Mouse (Mus musculus) NIH3T3 (cell line): ENCODE data around the gene Ndel1.

Experiments used
- DNase-seq: peaks from one replicate; pipeline ENCODE4 v3.0.0-alpha.2; 2012; ENCODE audit warnings: low read depth

Ndel1 gene

DNA sequence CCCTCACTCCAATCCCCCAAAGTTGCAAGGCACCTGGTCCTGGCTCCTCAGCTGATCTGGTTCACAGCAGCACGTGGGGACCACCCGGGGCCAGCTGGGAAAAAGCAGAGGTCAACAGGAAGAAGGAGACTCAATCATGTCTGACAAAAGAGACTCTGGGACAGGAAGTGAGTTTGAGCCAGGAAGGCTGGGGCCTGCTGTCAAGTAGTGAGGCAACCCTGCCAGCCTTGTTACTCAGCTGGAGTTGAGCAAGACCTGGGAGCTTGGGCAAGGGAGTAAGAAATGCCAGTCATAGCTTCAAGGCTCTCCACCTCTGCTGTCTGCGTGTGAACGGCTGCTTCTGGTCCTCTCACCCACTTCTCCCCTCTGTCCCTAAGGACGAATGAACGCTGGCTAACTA is at the start of gene Ndel1:
Gene Ndel1 (minus strand): TSS at position 111 of the 400 bp plus-strand sequence.
- DNase-seq: peak; percentile 83

DNA sequence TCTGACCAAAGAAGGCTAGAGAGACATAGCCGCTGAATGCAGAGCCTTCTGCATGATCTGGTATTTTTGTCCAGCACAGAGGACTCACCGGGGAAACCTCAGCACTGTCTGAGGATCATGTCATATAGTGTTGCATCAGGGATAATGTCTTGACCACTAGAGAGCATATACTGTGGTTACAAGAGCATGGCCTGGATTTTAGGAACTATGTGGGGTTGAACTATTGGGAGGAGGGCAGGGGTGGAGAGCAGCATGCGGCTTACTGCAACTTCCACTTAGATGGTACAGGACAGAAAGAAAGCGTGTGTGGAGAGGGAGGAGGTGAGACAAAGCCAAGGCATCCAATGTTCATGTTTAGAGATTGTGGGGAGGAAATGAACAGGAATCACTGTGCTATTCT is 42.9 kb upstream of the Ndel1 start:
- DNase-seq: no peak

DNA sequence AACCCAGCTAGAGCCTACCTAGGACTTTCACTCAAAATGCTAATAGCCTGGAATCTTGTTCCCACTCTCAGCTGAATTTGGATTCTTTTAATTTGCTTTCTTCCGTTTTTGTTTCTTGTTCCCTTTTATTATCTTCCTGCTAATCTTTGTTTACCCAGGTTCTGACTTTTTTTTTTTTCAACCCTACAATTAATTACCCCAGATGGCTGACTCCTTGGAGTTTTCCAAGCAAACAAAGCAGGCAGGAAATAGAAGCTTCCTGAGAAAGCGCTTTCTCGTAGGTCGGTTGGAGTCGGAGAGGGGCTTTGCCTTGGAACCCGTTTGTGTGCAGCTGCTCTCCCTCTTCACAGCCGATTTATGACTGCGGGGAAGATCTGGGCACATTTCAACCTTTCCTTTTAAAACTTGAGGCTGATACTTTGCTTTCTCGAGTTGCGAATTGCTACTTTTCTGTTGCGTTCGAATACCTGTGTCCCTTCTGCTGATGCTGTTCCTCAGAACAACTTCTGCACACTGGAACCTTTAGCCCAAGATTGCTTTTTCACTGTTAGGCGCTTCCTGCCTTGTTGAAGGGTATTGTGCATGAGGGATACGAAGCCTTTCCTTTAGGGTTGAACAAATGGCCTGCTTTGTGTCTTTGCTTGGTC is 40.0 kb upstream of the Ndel1 start:
- no peak for DNase-seq

DNA sequence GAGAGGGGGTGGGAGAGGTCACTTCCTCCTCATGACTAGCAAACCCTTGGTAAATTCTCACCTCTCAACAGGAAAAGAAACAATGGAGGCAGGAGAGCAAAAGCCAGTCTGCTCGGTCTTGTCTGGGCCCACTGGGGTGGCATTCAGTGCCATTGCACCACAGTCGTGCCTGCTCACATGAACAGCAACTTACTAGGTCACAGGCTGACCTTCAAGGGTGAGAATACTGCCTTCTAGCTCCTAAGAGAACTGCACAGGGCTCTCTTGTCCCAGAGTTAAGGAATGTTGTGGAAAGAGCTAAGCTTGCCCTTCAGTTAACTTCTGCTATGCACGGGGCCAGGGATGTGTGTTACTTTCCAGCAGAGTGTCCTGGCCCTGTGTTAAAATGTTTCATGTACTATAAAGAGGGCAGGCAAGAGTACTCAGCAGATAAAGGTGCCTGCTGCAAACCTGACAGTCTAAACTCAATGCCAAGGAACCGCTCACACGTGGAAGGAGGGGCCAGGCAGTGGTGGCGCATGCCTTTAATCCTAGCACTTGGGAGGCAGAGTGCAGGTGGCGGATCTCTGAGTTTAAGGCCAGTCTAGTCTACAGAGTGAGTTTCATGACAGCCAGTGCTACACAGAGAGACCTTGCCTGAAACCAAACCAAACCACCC is 37.3 kb upstream of the Ndel1 start:
- no peak for DNase-seq

- no peak for DNase-seq
Measured at GRCm38 (mm10) chr11:68907251-68907650, 35.6 kb upstream of the Ndel1 start.

DNA sequence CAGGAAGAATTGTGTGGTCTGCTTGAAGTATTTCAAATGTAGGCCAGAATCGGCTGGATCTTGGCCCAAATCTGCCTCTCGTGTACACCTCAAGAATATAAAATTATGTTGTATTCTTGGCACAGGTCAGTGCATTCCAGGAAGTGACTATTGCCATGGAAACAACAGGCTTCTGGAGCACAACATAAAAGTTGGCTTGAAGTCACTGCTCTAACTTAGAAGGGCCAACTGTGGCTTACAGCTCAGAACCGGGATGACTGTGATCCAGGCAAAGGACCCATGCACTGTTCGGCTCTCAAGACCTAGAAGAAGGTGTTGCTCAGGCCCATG is 34.8 kb upstream of the Ndel1 start:
- peak; percentile 67 for DNase-seq

- DNase-seq: peak; percentile 15
Measured at GRCm38 (mm10) chr11:68905665-68906460, 34.2 kb upstream of the Ndel1 start.

DNA sequence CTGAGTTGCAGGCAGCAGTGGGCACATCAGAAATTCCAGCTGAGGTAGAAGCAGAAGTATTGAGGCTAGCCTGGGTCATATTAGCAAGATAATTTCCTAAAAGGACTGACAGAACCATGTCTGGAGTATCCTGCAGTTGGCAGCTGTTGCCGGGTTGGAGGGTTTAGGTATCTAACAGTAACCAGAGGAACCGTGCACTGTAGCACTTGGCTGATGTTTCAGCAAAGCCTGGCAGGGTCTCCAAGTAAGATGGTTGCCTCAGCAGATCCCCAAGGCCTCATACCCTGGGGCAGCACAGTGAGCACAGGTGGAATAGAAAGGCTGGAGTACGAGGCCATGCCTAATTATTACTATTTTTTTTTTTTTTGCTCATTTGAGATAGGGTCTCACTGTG is 33.5 kb upstream of the Ndel1 start:
- no peak for DNase-seq

DNA sequence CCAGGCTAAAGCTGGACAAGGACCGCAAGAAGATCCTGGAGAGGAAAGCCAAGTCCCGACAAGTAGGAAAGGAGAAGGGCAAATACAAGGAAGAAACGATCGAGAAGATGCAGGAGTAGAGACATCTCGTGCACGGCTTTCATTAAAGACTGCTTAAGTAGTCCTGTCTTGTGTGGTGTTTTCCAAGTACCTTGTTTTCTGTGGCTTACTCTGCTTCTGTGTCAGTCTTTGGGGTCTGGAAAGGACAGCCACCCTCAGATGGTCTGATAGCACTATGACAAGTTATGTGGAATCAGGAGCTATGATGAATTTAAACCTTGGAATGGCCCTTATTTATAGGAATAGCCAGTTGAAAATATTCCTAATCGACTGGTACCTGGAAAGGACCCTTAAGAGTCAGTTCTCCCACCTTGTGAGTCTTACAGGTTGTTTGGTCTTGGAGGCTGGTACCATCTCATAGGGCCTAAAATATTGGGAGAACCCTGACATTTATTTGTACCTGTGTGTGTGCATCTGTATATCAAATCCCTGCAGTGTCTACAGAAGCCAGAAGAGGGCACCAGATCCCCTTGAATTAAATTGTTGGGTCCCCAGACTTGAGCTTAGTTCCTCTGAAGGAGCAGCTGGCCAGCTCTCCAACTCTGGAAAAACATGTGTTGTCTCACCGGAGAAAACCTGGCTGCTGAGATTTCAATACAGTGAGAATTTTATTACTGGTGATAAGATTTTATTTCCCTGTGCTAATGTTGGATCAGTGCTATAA is 32.9 kb upstream of the Ndel1 start:
- DNase-seq: peak; percentile 93

- no peak for DNase-seq
Measured at GRCm38 (mm10) chr11:68903775-68904174, 32.1 kb upstream of the Ndel1 start.

DNA sequence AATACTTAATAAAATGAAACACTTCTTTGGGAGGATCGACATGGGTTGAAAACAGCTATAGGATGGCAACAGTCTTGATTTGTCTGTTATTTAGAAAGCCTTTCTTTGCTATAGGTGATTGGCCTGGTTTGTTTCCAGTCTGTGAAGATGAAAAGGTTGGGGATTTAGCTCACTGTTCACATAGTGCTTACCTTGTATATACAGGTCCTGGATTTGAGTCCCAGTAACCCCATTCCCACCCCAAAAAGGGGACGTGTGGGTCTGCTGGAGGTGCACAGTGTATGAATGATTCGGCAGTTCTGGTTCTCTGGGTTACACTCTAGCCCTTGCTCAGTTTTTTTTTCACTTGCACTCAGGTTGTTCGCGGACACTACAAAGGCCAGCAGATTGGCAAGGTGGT is 31.2 kb upstream of the Ndel1 start:
- DNase-seq: no peak

DNA sequence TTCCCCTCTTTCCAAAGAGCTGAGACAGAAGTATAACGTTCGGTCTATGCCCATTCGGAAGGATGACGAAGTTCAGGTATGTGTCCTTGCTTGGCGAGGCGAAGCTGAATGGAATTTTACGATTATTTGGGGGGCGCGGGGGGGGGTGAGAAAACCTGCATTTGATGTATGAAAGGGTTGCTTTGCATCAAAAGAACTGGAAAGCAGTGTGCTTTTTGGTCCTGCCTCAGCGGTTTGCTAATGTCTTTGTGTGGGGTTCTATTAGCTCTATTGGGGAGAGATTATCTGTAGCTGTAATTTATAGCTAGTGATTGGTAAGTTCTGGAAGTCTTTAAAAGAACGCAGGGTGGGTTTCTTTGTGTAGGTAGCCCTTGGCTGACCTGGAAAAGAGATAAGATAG is 30.7 kb upstream of the Ndel1 start:
- DNase-seq: no peak

- DNase-seq: no peak
Measured at GRCm38 (mm10) chr11:68902047-68902364, 30.3 kb upstream of the Ndel1 start.

DNA sequence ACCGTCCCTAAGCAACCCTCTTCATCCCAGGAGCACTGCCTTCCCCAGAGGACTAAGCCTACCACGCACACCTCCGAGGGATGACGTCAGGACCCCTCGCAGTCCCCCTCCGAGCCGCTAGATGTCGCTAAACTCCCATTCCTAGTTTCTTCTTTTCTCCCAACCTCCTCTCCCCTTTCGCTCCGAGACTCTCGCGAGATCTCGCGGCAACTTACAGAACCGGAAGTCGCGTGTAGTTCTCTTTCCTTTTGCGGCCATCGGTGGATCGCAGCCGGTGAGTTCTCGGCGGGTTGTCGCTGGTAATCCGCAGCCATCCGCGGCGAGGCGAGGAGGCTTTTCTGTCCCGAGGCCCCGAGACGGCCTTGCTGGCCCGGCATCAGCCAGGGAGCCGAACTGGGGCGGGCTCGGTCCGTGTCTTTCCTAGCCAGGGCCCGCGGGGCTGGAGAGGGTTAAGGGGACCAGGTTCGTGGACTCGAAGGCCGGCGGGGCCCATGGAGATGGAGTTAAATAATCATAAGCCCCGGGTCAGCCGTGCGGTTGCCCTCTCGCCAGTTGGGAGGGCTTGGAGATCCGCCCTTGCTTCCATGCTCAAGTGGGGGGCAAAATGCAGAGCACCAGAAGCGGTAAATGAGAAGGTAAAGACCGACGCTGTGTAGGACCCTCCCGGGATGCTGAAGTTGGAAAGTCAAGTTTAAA is 29.8 kb upstream of the Ndel1 start, which contains the start of gene Rpl26:
Gene Rpl26 (plus strand): TSS at position 233 of the 696 bp plus-strand sequence.
- peak; percentile 100 for DNase-seq

GRCm38 (mm10) chr11:68900519-68901350 is 29.1 kb upstream of the Ndel1 start:
- DNase-seq: no peak

GRCm38 (mm10) chr11:68899815-68900214 is 28.2 kb upstream of the Ndel1 start:
- no peak for DNase-seq

- no peak for DNase-seq
Measured at GRCm38 (mm10) chr11:68898790-68899189, 27.1 kb upstream of the Ndel1 start.

DNA sequence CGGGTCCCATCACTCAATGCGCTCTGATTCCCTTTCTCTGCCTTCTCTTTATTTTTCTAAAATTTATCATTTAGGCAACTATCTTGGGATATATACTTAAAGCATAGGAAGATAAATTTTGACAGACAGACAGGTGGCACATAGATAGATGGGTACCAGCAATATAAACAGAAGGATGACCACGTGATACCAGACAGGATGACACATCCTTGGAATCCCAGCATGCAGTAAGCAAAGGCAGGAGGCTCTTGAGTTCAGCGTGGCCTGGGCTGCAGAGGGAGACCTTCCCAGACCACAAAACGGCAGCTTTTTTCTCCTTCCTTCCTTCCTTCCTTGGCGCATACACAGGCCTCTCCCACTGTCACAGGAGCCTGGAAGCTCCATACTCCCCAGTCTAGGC is 26.2 kb upstream of the Ndel1 start:
- DNase-seq: no peak

DNA sequence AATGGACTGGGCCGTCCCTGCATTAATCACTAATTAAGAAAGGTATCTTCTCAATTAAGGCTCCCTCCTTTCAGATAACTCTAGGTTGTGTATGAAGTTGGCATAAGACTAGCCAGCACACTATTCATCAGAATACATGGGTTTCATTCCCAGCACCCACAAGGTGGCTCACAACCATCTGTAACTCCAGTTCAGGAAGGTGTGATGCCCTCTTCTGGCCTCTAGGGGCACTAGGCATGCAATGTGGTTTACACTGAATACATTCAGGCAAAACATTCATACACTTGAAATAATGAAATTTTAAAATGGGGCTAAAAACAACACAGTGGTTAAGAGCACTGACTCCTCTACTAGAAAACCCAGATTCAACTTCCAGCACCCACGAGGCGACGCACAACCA is 25.5 kb upstream of the Ndel1 start:
- peak; percentile 72 for DNase-seq

DNA sequence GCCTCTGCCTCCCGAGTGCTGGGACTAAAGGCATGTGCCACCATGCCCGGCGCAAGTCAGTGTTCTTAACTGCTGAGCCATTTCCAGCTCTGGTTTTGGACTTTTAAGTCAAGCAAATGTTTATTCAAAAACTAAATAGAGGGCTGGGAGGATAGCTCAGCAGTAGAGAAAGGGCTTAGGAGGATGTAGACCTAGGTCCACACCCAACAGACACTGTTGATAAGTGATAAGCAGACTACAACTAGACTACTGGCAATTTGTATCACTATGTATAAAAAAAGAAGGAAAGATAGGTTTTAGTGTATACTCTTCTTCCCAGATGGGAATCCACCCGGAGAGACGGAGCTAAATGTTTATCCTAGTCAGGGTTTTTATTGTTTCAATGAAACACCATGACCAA is 24.6 kb upstream of the Ndel1 start:
- DNase-seq: no peak

DNA sequence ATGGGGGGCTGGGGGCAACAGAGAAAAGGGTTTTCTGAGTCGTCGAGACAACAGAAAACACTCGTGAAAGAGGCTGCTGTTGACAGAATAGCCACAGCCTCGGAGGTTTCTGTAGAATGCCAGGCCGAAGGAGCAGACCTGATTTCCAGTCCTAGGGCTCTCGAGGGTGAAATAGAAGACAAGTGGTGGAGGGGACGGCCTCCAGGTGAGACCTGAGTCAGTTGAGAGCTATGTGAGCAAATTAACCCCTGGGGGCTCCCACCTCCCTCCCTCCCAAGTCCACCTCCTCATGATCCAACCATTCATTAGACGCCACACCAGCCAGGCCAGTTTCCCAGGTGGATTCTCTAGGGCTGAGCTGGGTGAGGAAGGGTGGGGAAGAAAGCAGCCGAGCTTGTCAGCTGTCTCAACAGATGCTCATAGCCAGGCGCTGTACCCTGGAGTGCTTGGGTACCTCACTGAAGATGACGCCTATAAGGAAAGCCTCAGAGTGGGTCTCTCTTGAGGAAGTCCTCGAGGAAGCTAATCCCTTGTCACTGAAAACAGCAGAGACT is 22.3 kb upstream of the Ndel1 start:
- DNase-seq: no peak
